ENCODE assay signal across 18 mouse cellular contexts in the genomic region with DNA sequence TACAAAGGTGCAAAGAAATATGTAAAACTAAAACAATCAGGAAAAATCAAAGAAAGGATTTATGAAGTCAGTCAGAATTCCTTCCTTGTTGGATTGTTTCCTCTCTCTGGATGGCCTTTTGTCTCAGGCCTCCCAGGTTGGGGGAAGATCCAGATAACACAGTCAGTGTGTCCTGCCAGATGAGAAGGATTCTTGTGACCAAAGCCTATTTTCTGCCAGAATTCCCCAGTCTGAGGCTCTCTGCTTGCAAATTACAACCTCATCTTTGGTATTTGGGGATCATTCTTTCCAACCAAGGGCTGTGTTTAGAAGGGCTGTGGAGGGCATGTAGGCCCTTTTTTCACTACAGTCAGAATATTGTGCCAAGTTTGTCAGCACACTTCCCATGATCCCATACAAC. TPM values are rescaled to one million over a fixed set of nuclear protein-coding genes. Genes with fewer than 3 reads are reported as not detected.
A peak's percentile ranks its signal among the peaks of the same experiment; 100 is the strongest.
DNase-seq lines count a peak whose midpoint lies in the region; ATAC-seq and TF ChIP-seq lines count a peak whose summit lies in the region.
"Had no signal": no experiment of that assay in that cellular context is flagged by ENCODE, and none has a peak within 500 bp of the region (broad histone marks: within the 10 kb centered on the region; RNA-seq: fewer than 3 reads in every experiment).

No protein-coding gene starts in this region.

- H3K27me3 ChIP-seq in liver, embryonic 12.5 days (replicated peaks), result no peaks in the 10 kb centered on the region
- no peaks in the 10 kb centered on the region for H3K27me3 ChIP-seq in liver, embryonic 11.5 days (replicated peaks; ENCODE audit: control insufficient read depth, insufficient read depth, low read length)
- no peaks in the 10 kb centered on the region for H3K27me3 ChIP-seq in testis, adult 2 months (ENCODE audit: control insufficient read depth, insufficient read depth, low read length)
- H3K27me3 ChIP-seq in thymus, adult 2 months (ENCODE audit: control insufficient read depth, insufficient read depth, low read length), result no peaks in the 10 kb centered on the region
- H3K27me3 ChIP-seq: forebrain, embryonic 13.5 days; heart, embryonic 13.5 days; limb, embryonic 13.5 days had no signal

- peak overlapping the region; percentile 36; the same call in 1 of the 2 replicates for H3K9ac ChIP-seq in liver, embryonic 12.5 days
- no peak overlapping the region for H3K9ac ChIP-seq in liver, embryonic 11.5 days (ENCODE audit: low read depth, low read length)
- H3K9ac ChIP-seq: forebrain, embryonic 13.5 days; heart, embryonic 13.5 days; hindbrain, embryonic 14.5 days; limb, embryonic 13.5 days had no signal

- H3K4me1 ChIP-seq in liver, embryonic 12.5 days, result peaks cover 70% of the 10 kb centered on the region
- peaks cover 33% of the 10 kb centered on the region for H3K4me1 ChIP-seq in liver, embryonic 11.5 days (replicated peaks; ENCODE audit: control insufficient read depth, insufficient read depth, low read length)
- no peaks in the 10 kb centered on the region; the same call in 1 of the 2 replicates for H3K4me1 ChIP-seq in testis, adult 2 months (ENCODE audit: control insufficient read depth, insufficient read depth, low read length)
- H3K4me1 ChIP-seq in thymus, adult 2 months (replicated peaks; ENCODE audit: control insufficient read depth, insufficient read depth, low read length), result no peaks in the 10 kb centered on the region
- H3K4me1 ChIP-seq: forebrain, embryonic 13.5 days had no signal

- no peak for ATAC-seq in liver, embryonic 12.5 days
- ATAC-seq in liver, embryonic 11.5 days (replicated peaks; ENCODE audit: low FRiP score), result no peak
- ATAC-seq: forebrain, embryonic 13.5 days had no signal

- H3K4me3 ChIP-seq in gastrocnemius, adult 2 months, result no peak overlapping the region
- H3K4me3 ChIP-seq in liver, embryonic 12.5 days, result no peak overlapping the region
- no peak overlapping the region for H3K4me3 ChIP-seq in liver, embryonic 11.5 days (ENCODE audit: low read depth, low read length)
- no peak overlapping the region for H3K4me3 ChIP-seq in testis, adult 2 months (ENCODE audit: control insufficient read depth, low read depth, low read length)
- H3K4me3 ChIP-seq in thymus, adult 2 months (ENCODE audit: control insufficient read depth, insufficient read depth, low read length), result no peak overlapping the region
- H3K4me3 ChIP-seq: forebrain, embryonic 13.5 days; heart, embryonic 13.5 days; limb, embryonic 13.5 days had no signal

- DNase-seq in gastrocnemius, adult 2 months, result no peak
- no peak for DNase-seq in gastrocnemius, adult 8-10 months (ENCODE audit: low spot score in 2 of 2)
- no peak for DNase-seq in liver, embryonic 11.5 days (ENCODE audit: low spot score)
- no peak for DNase-seq in testis, postnatal 10 days (ENCODE audit: low spot score)
- no peak for DNase-seq in thymus, adult 2 months
- DNase-seq in cerebellum, adult 11 months, result no peak
- DNase-seq: adrenal gland, postnatal 25 days; cerebellum, adult 11-12 months; retina, postnatal 1 day; thymus, adult 18-20 months had no signal

- intact Hi-C loops in gastrocnemius, adult 2 months (cut with DNase I), result no loop called here

- H3K4me2 ChIP-seq in liver, embryonic 12.5 days, result no peak overlapping the region
- no peak overlapping the region for H3K4me2 ChIP-seq in liver, embryonic 11.5 days
- H3K4me2 ChIP-seq: forebrain, embryonic 13.5 days; heart, embryonic 13.5 days; hindbrain, embryonic 14.5 days; limb, embryonic 13.5 days; midbrain, embryonic 11.5 days had no signal

- no peaks in the 10 kb centered on the region for H3K36me3 ChIP-seq in liver, embryonic 12.5 days
- no peaks in the 10 kb centered on the region for H3K36me3 ChIP-seq in liver, embryonic 11.5 days (ENCODE audit: control insufficient read depth, insufficient read depth, low read length)
- H3K36me3 ChIP-seq in testis, adult 2 months (ENCODE audit: control insufficient read depth, insufficient read depth, low read length), result no peaks in the 10 kb centered on the region
- no peaks in the 10 kb centered on the region for H3K36me3 ChIP-seq in thymus, adult 2 months (ENCODE audit: control insufficient read depth, insufficient read depth, low read length)
- H3K36me3 ChIP-seq: G1E; heart, embryonic 13.5 days; limb, embryonic 13.5 days had no signal

- TF ChIP-seq POLR2A in testis, adult 2 months (IDR thresholded peaks at IDR 0.05; ENCODE audit: control insufficient read depth, low read depth, low read length), result no peak
- no peak for TF ChIP-seq POLR2A in thymus, adult 2 months (IDR thresholded peaks at IDR 0.05; ENCODE audit: control insufficient read depth, extremely low read depth, insufficient read depth, low read length, poor library complexity)

- H3K9me3 ChIP-seq in liver, embryonic 12.5 days (replicated peaks), result no peaks in the 10 kb centered on the region
- no peaks in the 10 kb centered on the region for H3K9me3 ChIP-seq in liver, embryonic 11.5 days (ENCODE audit: control insufficient read depth, low read length)
- H3K9me3 ChIP-seq: forebrain, embryonic 13.5 days; G1E; heart, embryonic 13.5 days; limb, embryonic 13.5 days had no signal

- H3K27ac ChIP-seq in gastrocnemius, adult 2 months, result peak overlapping the region; percentile 66
- peak overlapping the region; percentile 69 for H3K27ac ChIP-seq in liver, embryonic 12.5 days
- no peak overlapping the region for H3K27ac ChIP-seq in liver, embryonic 11.5 days (ENCODE audit: low read depth, low read length)
- peak overlapping the region; percentile 27; the same call in 1 of the 2 replicates for H3K27ac ChIP-seq in testis, adult 2 months (ENCODE audit: control insufficient read depth, insufficient read depth, low read depth, low read length)
- no peak overlapping the region for H3K27ac ChIP-seq in thymus, adult 2 months (ENCODE audit: control insufficient read depth, insufficient read depth, low read length)
- H3K27ac ChIP-seq: forebrain, embryonic 13.5 days; heart, embryonic 13.5 days; hindbrain, embryonic 14.5 days had no signal

- TF ChIP-seq CTCF in gastrocnemius, adult 2 months (IDR thresholded peaks at IDR 0.05), result no peak
- no peak for TF ChIP-seq CTCF in testis, adult 2 months (IDR thresholded peaks at IDR 0.05; ENCODE audit: control insufficient read depth, insufficient read depth, insufficient replicate concordance, low read depth, low read length)
- no peak for TF ChIP-seq CTCF in thymus, adult 2 months (IDR thresholded peaks at IDR 0.05; ENCODE audit: borderline replicate concordance, control insufficient read depth, extremely low read depth, insufficient read depth, low read length, poor library complexity)

RNA-seq across cellular contexts. Expression of a gene that starts 45.5 kb away (rescaled TPM):
- 10 to 100 TPM; 87.9 to 93.4 TPM for total RNA-seq in gastrocnemius, adult 2 months (2021)
- total RNA-seq in gastrocnemius, adult 8-10 months (2022), result 10 to 100 TPM; 64.1 to 79.4 (median 77.9) TPM
- polyA plus RNA-seq in liver, embryonic 12.5 days (2016; fragmentation: Nextera tagmentation; extraction: Ambion mirVana), result 71.1 and 73.2 TPM in 2 replicates
- polyA plus RNA-seq in liver, embryonic 11.5 days (2014; fragmentation: Nextera tagmentation; extraction: Ambion mirVana), result 62.6 and 65.9 TPM in 2 replicates
- 79.7 and 84.5 TPM in 2 replicates for polyA plus RNA-seq in testis, adult 2 months (2012; rRNA removed)
- 65.0 and 65.2 TPM in 2 replicates for polyA plus RNA-seq in thymus, adult 2 months (2012; rRNA removed)

Comparison
In these comparisons a context has a peak if more than half of its experiments do, and no peak if none do; other contexts are left out.
1. H3K27ac ChIP-seq: peak in gastrocnemius, adult 2 months (single experiment), liver, embryonic 12.5 days (single experiment) and testis, adult 2 months (single experiment); none in liver, embryonic 11.5 days (single experiment) and thymus, adult 2 months (single experiment).